Mouse (Mus musculus): Measurements from ENCODE around the gene Wnt11. TPM values are rescaled to one million over a fixed set of nuclear protein-coding genes. Genes with fewer than 3 reads are reported as not detected.

Gene Wnt11
- polyA plus RNA-seq, 1 experiment, result 10.1 TPM

- Histone ChIP-seq H3K27ac (ENCODE audit: insufficient read depth, low read depth, low read length) (no peak overlapping the region), H3K4me3 (ENCODE audit: insufficient read depth, low read depth, low read length) (no peak overlapping the region), H3K36me3 (ENCODE audit: control insufficient read depth, insufficient read depth, low read length) (no peaks in the 10 kb centered on the region), H3K4me1 (ENCODE audit: control insufficient read depth, insufficient read depth, low read length) (no peaks in the 10 kb centered on the region), H3K27me3 (replicated peaks; ENCODE audit: control insufficient read depth, insufficient read depth, low read length) (no peaks in the 10 kb centered on the region)
- no peak for DNase-seq
- WGBS, result 76% methylated on average over 9 of the region's 9 CpGs
- no peak for TF ChIP-seq POLR2A (IDR thresholded peaks at IDR 0.05; ENCODE audit: low read depth, low read length)
- TF ChIP-seq CTCF (conservative IDR thresholded peaks at IDR 0.05; ENCODE audit: insufficient read depth, insufficient read length, low read depth, low read length), result no peak
These were observed 29.2 kb downstream of the Wnt11 start for GRCm38 (mm10) chr7:98863969-98864718.

GRCm38 (mm10) chr7:98867053-98867793, 32.3 kb downstream of the Wnt11 start:
- no peaks in the 10 kb centered on the region for H3K27me3 ChIP-seq (replicated peaks; ENCODE audit: control insufficient read depth, insufficient read depth, low read length)
- H3K4me3 ChIP-seq (ENCODE audit: insufficient read depth, low read depth, low read length), result no peak overlapping the region
- H3K36me3 ChIP-seq (ENCODE audit: control insufficient read depth, insufficient read depth, low read length), result no peaks in the 10 kb centered on the region
- DNase-seq, result no peak
- no peak overlapping the region for H3K27ac ChIP-seq (ENCODE audit: insufficient read depth, low read depth, low read length)
- 26% methylated on average over 12 of the region's 12 CpGs for WGBS
- TF ChIP-seq POLR2A (IDR thresholded peaks at IDR 0.05; ENCODE audit: low read depth, low read length), result no peak
- TF ChIP-seq CTCF (conservative IDR thresholded peaks at IDR 0.05; ENCODE audit: insufficient read depth, insufficient read length, low read depth, low read length), result no peak
- H3K4me1 ChIP-seq (ENCODE audit: control insufficient read depth, insufficient read depth, low read length), result no peaks in the 10 kb centered on the region

- no peak for DNase-seq
- H3K4me1 ChIP-seq (ENCODE audit: control insufficient read depth, insufficient read depth, low read length), result no peaks in the 10 kb centered on the region
- WGBS, result 91% methylated on average over 2 of the region's 2 CpGs
- no peak overlapping the region for H3K4me3 ChIP-seq (ENCODE audit: insufficient read depth, low read depth, low read length)
- TF ChIP-seq CTCF (conservative IDR thresholded peaks at IDR 0.05; ENCODE audit: insufficient read depth, insufficient read length, low read depth, low read length) (no peak), POLR2A (IDR thresholded peaks at IDR 0.05; ENCODE audit: low read depth, low read length) (no peak)
- no peak overlapping the region for H3K27ac ChIP-seq (ENCODE audit: insufficient read depth, low read depth, low read length)
- no peaks in the 10 kb centered on the region for H3K27me3 ChIP-seq (replicated peaks; ENCODE audit: control insufficient read depth, insufficient read depth, low read length)
- no peaks in the 10 kb centered on the region for H3K36me3 ChIP-seq (ENCODE audit: control insufficient read depth, insufficient read depth, low read length)
These were observed 32.9 kb downstream of the Wnt11 start for GRCm38 (mm10) chr7:98867794-98868150.

GRCm38 (mm10) chr7:98869070-98869469, 34.2 kb downstream of the Wnt11 start:
- H3K27me3 ChIP-seq (replicated peaks; ENCODE audit: control insufficient read depth, insufficient read depth, low read length), result no peaks in the 10 kb centered on the region
- no peak for DNase-seq
- H3K36me3 ChIP-seq (ENCODE audit: control insufficient read depth, insufficient read depth, low read length), result no peaks in the 10 kb centered on the region
- H3K27ac ChIP-seq (ENCODE audit: insufficient read depth, low read depth, low read length), result no peak overlapping the region
- TF ChIP-seq CTCF (conservative IDR thresholded peaks at IDR 0.05; ENCODE audit: insufficient read depth, insufficient read length, low read depth, low read length) (no peak), POLR2A (IDR thresholded peaks at IDR 0.05; ENCODE audit: low read depth, low read length) (no peak)
- H3K4me3 ChIP-seq (ENCODE audit: insufficient read depth, low read depth, low read length), result no peak overlapping the region
- WGBS, result 74% methylated on average over 3 of the region's 3 CpGs
- no peaks in the 10 kb centered on the region for H3K4me1 ChIP-seq (ENCODE audit: control insufficient read depth, insufficient read depth, low read length)

GRCm38 (mm10) chr7:98870791-98871190, 35.9 kb downstream of the Wnt11 start:
- WGBS, result 53% methylated on average over 12 of the region's 12 CpGs

GRCm38 (mm10) chr7:98871882-98872281, 37.0 kb downstream of the Wnt11 start:
- WGBS, result 61% methylated on average over 12 of the region's 12 CpGs
- DNase-seq, result no peak
- Histone ChIP-seq H3K36me3 (ENCODE audit: control insufficient read depth, insufficient read depth, low read length) (no peaks in the 10 kb centered on the region), H3K4me1 (ENCODE audit: control insufficient read depth, insufficient read depth, low read length) (no peaks in the 10 kb centered on the region), H3K4me3 (ENCODE audit: insufficient read depth, low read depth, low read length) (no peak overlapping the region), H3K27me3 (replicated peaks; ENCODE audit: control insufficient read depth, insufficient read depth, low read length) (no peaks in the 10 kb centered on the region), H3K27ac (ENCODE audit: insufficient read depth, low read depth, low read length) (no peak overlapping the region)
- TF ChIP-seq POLR2A (IDR thresholded peaks at IDR 0.05; ENCODE audit: low read depth, low read length), result no peak
- no peak for TF ChIP-seq CTCF (conservative IDR thresholded peaks at IDR 0.05; ENCODE audit: insufficient read depth, insufficient read length, low read depth, low read length)

More at GRCm38 (mm10) chr7:98870791-98871190, 35.9 kb downstream of the Wnt11 start:
- DNase-seq, result no peak
- Histone ChIP-seq H3K27ac (ENCODE audit: insufficient read depth, low read depth, low read length) (no peak overlapping the region), H3K36me3 (ENCODE audit: control insufficient read depth, insufficient read depth, low read length) (no peaks in the 10 kb centered on the region), H3K4me3 (ENCODE audit: insufficient read depth, low read depth, low read length) (no peak overlapping the region), H3K4me1 (ENCODE audit: control insufficient read depth, insufficient read depth, low read length) (no peaks in the 10 kb centered on the region), H3K27me3 (replicated peaks; ENCODE audit: control insufficient read depth, insufficient read depth, low read length) (no peaks in the 10 kb centered on the region)
- TF ChIP-seq CTCF (conservative IDR thresholded peaks at IDR 0.05; ENCODE audit: insufficient read depth, insufficient read length, low read depth, low read length) (no peak), POLR2A (IDR thresholded peaks at IDR 0.05; ENCODE audit: low read depth, low read length) (no peak)

GRCm38 (mm10) chr7:98873316-98873715, 38.4 kb downstream of the Wnt11 start:
- H3K27me3 ChIP-seq (replicated peaks; ENCODE audit: control insufficient read depth, insufficient read depth, low read length), result no peaks in the 10 kb centered on the region
- 91% methylated on average over 12 of the region's 12 CpGs for WGBS
- DNase-seq, result no peak
- TF ChIP-seq POLR2A (IDR thresholded peaks at IDR 0.05; ENCODE audit: low read depth, low read length) (no peak), CTCF (conservative IDR thresholded peaks at IDR 0.05; ENCODE audit: insufficient read depth, insufficient read length, low read depth, low read length) (no peak)
- no peaks in the 10 kb centered on the region for H3K36me3 ChIP-seq (ENCODE audit: control insufficient read depth, insufficient read depth, low read length)
- no peak overlapping the region for H3K4me3 ChIP-seq (ENCODE audit: insufficient read depth, low read depth, low read length)
- H3K4me1 ChIP-seq (ENCODE audit: control insufficient read depth, insufficient read depth, low read length), result no peaks in the 10 kb centered on the region
- H3K27ac ChIP-seq (ENCODE audit: insufficient read depth, low read depth, low read length), result no peak overlapping the region

Measured in kidney, adult 2 months (tissue).